Mouse (Mus musculus) cerebellum, adult 11 months (tissue): ENCODE measurements around the gene Gm8764.
"Not testable (repeated sequence)": the region's sequence is repeated elsewhere in the genome, so short reads cannot be mapped to it uniquely, and the experiment has no call there.

ENCODE experiments used
- DNase-seq: peaks from one replicate; pipeline ENCODE4 v3.0.0; 2022

Gm8764 gene

DNA sequence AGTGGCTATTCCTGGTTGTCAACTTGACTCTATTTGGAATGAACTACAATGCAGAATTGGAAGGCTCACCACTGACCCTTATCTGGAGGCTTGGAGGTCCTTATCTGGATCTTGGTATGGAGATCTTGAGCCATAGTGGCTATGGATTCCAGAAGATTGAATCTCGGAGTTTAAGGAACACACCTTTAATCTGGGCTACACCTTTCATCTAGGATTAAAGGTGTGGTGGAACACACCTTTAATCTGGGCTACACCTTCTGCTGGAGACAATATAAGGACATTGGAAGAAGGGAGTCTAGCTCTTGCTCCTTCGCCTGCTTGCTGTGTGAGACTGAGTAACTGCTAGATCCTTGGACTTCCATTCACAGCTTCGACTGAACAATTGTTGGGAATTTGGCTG lies at the start of gene Gm8764:
Gm8764 (plus strand) TSS at position 301 of the 400 bp plus-strand sequence.
- DNase-seq: not testable (repeated sequence)

DNA sequence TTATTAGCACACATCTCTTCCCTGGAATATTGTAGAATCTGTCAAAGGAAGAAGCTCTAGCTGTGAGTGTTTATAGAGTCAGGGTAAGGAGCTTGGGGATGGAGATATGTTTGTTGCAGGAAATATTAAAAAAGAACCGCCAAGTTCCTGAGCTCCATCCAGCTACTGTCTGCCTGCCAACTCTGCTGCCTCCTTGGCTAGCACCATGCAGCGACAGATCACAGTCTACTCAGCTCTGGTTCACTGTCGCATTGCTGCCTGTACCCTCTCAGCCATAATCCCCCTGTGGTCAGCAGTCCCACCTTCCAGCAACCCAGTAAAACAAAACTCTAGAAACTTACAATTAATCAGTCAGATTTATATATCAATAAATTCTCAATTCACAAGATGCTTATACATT lies 49.8 kb upstream of the Gm8764 start:
- DNase-seq: no peak

DNA sequence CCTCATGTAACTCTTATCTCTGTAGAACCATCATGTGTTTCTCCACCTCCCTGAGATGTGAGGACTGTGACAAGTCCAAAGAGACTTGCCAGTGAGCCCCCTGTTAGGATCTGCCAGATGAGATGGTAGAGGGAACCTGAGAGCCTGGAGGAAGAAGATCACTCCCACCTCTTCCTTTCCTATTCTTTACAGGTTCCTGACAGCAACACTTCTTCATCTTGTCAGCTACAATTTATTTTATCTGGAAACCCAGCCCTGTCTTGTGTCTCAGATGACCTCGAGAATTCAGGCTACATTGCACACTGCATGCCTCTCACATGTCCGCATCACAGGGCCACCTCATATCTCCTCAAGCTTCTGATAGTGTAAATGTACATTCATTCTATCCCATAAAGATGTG lies 41.5 kb upstream of the Gm8764 start:
- DNase-seq: no peak

DNA sequence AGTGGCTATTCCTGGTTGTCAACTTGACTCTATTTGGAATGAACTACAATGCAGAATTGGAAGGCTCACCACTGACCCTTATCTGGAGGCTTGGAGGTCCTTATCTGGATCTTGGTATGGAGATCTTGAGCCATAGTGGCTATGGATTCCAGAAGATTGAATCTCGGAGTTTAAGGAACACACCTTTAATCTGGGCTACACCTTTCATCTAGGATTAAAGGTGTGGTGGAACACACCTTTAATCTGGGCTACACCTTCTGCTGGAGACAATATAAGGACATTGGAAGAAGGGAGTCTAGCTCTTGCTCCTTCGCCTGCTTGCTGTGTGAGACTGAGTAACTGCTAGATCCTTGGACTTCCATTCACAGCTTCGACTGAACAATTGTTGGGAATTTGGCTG lies 17.1 kb upstream of the Gm8764 start, which contains the start of gene Gm21293:
Gm21293 (plus strand) TSS at position 301 of the 400 bp plus-strand sequence.
- not testable (repeated sequence) for DNase-seq

DNA sequence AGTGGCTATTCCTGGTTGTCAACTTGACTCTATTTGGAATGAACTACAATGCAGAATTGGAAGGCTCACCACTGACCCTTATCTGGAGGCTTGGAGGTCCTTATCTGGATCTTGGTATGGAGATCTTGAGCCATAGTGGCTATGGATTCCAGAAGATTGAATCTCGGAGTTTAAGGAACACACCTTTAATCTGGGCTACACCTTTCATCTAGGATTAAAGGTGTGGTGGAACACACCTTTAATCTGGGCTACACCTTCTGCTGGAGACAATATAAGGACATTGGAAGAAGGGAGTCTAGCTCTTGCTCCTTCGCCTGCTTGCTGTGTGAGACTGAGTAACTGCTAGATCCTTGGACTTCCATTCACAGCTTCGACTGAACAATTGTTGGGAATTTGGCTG lies 8.6 kb upstream of the Gm8764 start, which contains the start of gene Gm6763:
Gm6763 (plus strand) TSS at position 301 of the 400 bp plus-strand sequence.
- not testable (repeated sequence) for DNase-seq

DNA sequence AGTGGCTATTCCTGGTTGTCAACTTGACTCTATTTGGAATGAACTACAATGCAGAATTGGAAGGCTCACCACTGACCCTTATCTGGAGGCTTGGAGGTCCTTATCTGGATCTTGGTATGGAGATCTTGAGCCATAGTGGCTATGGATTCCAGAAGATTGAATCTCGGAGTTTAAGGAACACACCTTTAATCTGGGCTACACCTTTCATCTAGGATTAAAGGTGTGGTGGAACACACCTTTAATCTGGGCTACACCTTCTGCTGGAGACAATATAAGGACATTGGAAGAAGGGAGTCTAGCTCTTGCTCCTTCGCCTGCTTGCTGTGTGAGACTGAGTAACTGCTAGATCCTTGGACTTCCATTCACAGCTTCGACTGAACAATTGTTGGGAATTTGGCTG lies 8.4 kb downstream of the Gm8764 start, which contains the start of gene Gm21304:
Gm21304 (plus strand) TSS at position 301 of the 400 bp plus-strand sequence.
- not testable (repeated sequence) for DNase-seq

DNA sequence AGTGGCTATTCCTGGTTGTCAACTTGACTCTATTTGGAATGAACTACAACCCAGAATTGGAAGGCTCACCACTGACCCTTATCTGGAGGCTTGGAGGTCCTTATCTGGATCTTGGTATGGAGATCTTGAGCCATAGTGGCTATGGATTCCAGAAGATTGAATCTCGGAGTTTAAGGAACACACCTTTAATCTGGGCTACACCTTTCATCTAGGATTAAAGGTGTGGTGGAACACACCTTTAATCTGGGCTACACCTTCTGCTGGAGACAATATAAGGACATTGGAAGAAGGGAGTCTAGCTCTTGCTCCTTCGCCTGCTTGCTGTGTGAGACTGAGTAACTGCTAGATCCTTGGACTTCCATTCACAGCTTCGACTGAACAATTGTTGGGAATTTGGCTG lies 16.9 kb downstream of the Gm8764 start, which contains the start of gene Gm21312:
Gm21312 (plus strand) TSS at position 301 of the 400 bp plus-strand sequence.
- DNase-seq: not testable (repeated sequence)

DNA sequence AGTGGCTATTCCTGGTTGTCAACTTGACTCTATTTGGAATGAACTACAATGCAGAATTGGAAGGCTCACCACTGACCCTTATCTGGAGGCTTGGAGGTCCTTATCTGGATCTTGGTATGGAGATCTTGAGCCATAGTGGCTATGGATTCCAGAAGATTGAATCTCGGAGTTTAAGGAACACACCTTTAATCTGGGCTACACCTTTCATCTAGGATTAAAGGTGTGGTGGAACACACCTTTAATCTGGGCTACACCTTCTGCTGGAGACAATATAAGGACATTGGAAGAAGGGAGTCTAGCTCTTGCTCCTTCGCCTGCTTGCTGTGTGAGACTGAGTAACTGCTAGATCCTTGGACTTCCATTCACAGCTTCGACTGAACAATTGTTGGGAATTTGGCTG lies 25.4 kb downstream of the Gm8764 start, which contains the start of gene Gm20765:
Gm20765 (plus strand) TSS at position 301 of the 400 bp plus-strand sequence.
- DNase-seq: not testable (repeated sequence)

DNA sequence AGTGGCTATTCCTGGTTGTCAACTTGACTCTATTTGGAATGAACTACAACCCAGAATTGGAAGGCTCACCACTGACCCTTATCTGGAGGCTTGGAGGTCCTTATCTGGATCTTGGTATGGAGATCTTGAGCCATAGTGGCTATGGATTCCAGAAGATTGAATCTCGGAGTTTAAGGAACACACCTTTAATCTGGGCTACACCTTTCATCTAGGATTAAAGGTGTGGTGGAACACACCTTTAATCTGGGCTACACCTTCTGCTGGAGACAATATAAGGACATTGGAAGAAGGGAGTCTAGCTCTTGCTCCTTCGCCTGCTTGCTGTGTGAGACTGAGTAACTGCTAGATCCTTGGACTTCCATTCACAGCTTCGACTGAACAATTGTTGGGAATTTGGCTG lies 33.9 kb downstream of the Gm8764 start, which contains the start of gene Gm4340:
Gm4340 (plus strand) TSS at position 301 of the 400 bp plus-strand sequence.
- not testable (repeated sequence) for DNase-seq

DNA sequence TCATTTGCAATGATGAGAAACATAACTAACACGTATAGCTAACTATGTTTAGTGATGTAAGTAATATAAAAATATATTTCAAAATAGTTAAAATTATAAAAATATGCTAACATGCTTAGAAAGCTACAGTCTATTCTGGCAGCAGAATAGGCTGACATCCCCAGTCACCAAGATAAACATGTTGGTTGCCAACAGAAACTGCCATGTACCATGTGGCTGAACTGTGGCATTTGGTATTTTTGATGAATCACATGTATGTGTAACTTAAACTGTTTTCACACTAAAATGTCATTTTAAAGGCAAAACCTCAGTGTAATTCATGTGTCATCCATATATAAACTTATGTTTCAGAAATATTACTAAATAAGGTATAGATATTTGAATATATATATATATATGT lies 49.8 kb downstream of the Gm8764 start:
- no peak for DNase-seq

DNA sequence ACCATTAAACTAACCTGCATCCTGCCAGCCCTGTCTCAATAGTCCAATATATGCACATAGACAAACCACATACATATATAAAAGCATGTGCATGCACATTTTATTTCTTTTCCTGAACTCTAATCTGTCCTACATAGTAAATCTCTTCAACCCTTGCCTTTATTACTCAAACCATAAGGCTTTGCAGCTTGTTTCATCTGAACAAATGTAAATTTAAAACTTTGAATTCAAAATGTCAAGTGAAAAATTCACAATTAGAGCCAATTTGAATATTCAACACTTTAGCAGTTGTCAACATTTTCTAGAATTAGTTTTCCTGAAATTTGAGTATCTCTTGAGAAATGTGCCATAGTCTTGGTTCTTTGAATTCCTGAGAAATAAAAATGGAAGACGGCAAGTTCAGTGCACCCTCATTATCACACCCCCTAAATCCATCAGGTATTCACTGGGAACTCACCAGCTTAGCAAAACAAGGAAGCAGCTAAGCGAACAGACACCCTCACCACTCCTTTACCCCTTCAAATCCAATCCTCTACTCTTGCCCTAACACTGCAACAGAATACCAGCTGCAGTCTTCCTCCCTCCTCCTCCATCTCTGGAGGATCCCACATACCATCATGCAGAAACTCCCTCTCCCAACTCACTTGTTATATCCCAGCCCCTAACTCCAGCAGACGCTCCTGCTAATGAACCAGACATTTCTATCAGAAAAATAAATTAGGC lies 50.6 kb downstream of the Gm8764 start:
- no peak for DNase-seq
